Mouse (Mus musculus) gastrocnemius, adult 8-10 months (tissue): ENCODE results near the gene Ifi47. TPM values are rescaled to one million over a fixed set of nuclear protein-coding genes. Genes with fewer than 3 reads are reported as not detected.

Experiments used
- DNase-seq, 2 experiments: peaks; one replicate each; pipeline ENCODE4 v3.0.0; 2022; ENCODE audit warnings: low spot score in 2 of 2
- total RNA-seq, 4 experiments: library from RNA; stranded (reverse); gene quantifications; 2 replicates each; pipeline ENCODE4 v1.2.4; 2022

Gene Ifi47
- total RNA-seq, 4 experiments from 2014 or later, result 0.58 to 1.1 (median 0.89) TPM

GRCm38 (mm10) chr11:49089735-49090507 lies 13.5 kb downstream of the Ifi47 start:
- DNase-seq, result no peak

- DNase-seq, result no peak
Observed at GRCm38 (mm10) chr11:49090551-49090950, 14.2 kb downstream of the Ifi47 start.

GRCm38 (mm10) chr11:49091171-49091570 lies 14.8 kb downstream of the Ifi47 start:
- no peak for DNase-seq

- no peak for DNase-seq
Observed at GRCm38 (mm10) chr11:49092053-49092586, 15.7 kb downstream of the Ifi47 start.

- no peak for DNase-seq
Observed at GRCm38 (mm10) chr11:49092786-49093185, 16.4 kb downstream of the Ifi47 start.

GRCm38 (mm10) chr11:49093861-49094660 lies 17.7 kb downstream of the Ifi47 start:
- DNase-seq, result no peak

GRCm38 (mm10) chr11:49095367-49095766 lies 19.0 kb downstream of the Ifi47 start:
- DNase-seq, result no peak

GRCm38 (mm10) chr11:49100409-49100808 lies 24.0 kb downstream of the Ifi47 start:
- no peak for DNase-seq

GRCm38 (mm10) chr11:49101500-49101899 lies 25.1 kb downstream of the Ifi47 start:
- no peak for DNase-seq

- DNase-seq, result peak; percentile 64 to 71
Observed at GRCm38 (mm10) chr11:49103047-49103693, 26.8 kb downstream of the Ifi47 start.

GRCm38 (mm10) chr11:49105752-49106151 lies 29.4 kb downstream of the Ifi47 start:
- no peak for DNase-seq

GRCm38 (mm10) chr11:49107650-49108537 lies 31.5 kb downstream of the Ifi47 start:
- DNase-seq, result no peak

GRCm38 (mm10) chr11:49108833-49109232 lies 32.4 kb downstream of the Ifi47 start:
- no peak for DNase-seq

- no peak for DNase-seq
Observed at GRCm38 (mm10) chr11:49111000-49111399, 34.6 kb downstream of the Ifi47 start.

- no peak for DNase-seq
Observed at GRCm38 (mm10) chr11:49112624-49113219, 36.3 kb downstream of the Ifi47 start.

- DNase-seq, result no peak
Observed at GRCm38 (mm10) chr11:49114158-49114557, 37.8 kb downstream of the Ifi47 start.

GRCm38 (mm10) chr11:49114774-49115173 lies 38.4 kb downstream of the Ifi47 start, which contains the start of gene Olfr1396:
TSS of gene Olfr1396 (minus strand) at chr11:49114874.
- no peak for DNase-seq

- DNase-seq, result no peak
Observed at GRCm38 (mm10) chr11:49119635-49120034, 43.2 kb downstream of the Ifi47 start.

GRCm38 (mm10) chr11:49124169-49124568 lies 47.8 kb downstream of the Ifi47 start:
- DNase-seq, result no peak

- no peak for DNase-seq
Observed at GRCm38 (mm10) chr11:49141974-49142373, 65.6 kb downstream of the Ifi47 start, which contains the start of gene Olfr1395. TSS of gene Olfr1395 (plus strand) at chr11:49142274.
